In the genomic region with DNA sequence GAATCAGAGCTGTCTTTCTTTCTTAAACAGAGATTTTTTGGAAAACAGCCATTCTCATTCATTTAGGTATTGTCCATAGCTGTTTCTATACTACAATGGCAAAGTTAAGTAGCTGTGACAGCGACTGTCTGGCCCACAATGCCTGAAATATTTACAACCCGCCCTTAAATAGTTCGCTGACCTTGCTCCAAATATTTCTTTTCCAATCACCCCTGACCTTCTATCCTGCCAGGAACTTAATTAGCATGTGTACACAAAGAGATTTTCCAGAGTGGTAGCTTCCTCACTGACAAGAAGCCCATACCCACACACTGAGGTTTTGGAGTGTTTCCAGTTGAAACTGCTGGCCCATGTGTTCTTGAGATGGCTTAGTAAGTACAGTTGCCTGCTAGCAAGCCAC, we compare ENCODE assay signal across 14 mouse cellular contexts.
DNase-seq lines count a peak whose midpoint lies in the region; ATAC-seq and TF ChIP-seq lines count a peak whose summit lies in the region.
"Had no signal": no experiment of that assay in that cellular context is flagged by ENCODE, and none has a peak within 500 bp of the region (broad histone marks: within the 10 kb centered on the region; RNA-seq: fewer than 3 reads in every experiment).

No protein-coding gene starts in this region.

- intact Hi-C loops in heart, postnatal 14 days (cut with DNase I), result no loop called here

- H3K4me3 ChIP-seq in hindbrain, embryonic 11.5 days (ENCODE audit: low read depth, low read length), result no peak overlapping the region
- no peak overlapping the region for H3K4me3 ChIP-seq in midbrain, postnatal 0 days (ENCODE audit: low read depth, low read length)
- H3K4me3 ChIP-seq: embryonic facial prominence, embryonic 12.5 days; layer of hippocampus, adult 2 months; liver, embryonic 12.5 days had no signal

- no peaks in the 10 kb centered on the region for H3K27me3 ChIP-seq in hindbrain, embryonic 11.5 days (ENCODE audit: control insufficient read depth, insufficient read depth, low read length)
- H3K27me3 ChIP-seq in midbrain, postnatal 0 days (ENCODE audit: insufficient read depth, low read length), result no peaks in the 10 kb centered on the region
- H3K27me3 ChIP-seq: embryonic facial prominence, embryonic 12.5 days; liver, embryonic 12.5 days had no signal

- no peaks in the 10 kb centered on the region for H3K9me3 ChIP-seq in hindbrain, embryonic 11.5 days (ENCODE audit: control insufficient read depth, low read length)
- no peaks in the 10 kb centered on the region for H3K9me3 ChIP-seq in midbrain, postnatal 0 days (ENCODE audit: low read length)
- H3K9me3 ChIP-seq: embryonic facial prominence, embryonic 12.5 days; liver, embryonic 12.5 days had no signal

- peak; percentile 10 to 36 for DNase-seq in cerebellum, postnatal 14 days
- no peak for DNase-seq in cerebellum, postnatal 36 days
- peak; percentile 58 for DNase-seq in embryo, embryonic 10 days (ENCODE audit: low spot score)
- peak; percentile 31 for DNase-seq in hindbrain, embryonic 11.5 days (ENCODE audit: low spot score)
- peak; percentile 83 for DNase-seq in midbrain, postnatal 0 days (ENCODE audit: low spot score)
- no peak for DNase-seq in ovary, postnatal 10 days (ENCODE audit: low spot score)
- DNase-seq in urinary bladder, postnatal 10 days (ENCODE audit: low spot score), result no peak
- DNase-seq in heart, postnatal 14 days, result no peak
- DNase-seq: gastrocnemius, postnatal 36 days; heart, postnatal 4 days had no signal

- no peaks in the 10 kb centered on the region for H3K36me3 ChIP-seq in hindbrain, embryonic 11.5 days (ENCODE audit: control insufficient read depth, insufficient read depth, low read length)
- no peaks in the 10 kb centered on the region for H3K36me3 ChIP-seq in midbrain, postnatal 0 days (ENCODE audit: insufficient read depth, low read length)
- H3K36me3 ChIP-seq: embryonic facial prominence, embryonic 12.5 days; liver, embryonic 12.5 days had no signal

- H3K9ac ChIP-seq in hindbrain, embryonic 11.5 days (ENCODE audit: low read depth, low read length), result no peak overlapping the region
- H3K9ac ChIP-seq in midbrain, postnatal 0 days (replicated peaks; ENCODE audit: low read length, poor library complexity, severe bottlenecking), result no peak overlapping the region
- H3K9ac ChIP-seq: embryonic facial prominence, embryonic 12.5 days; liver, embryonic 12.5 days had no signal

- peak; percentile 85 for ATAC-seq in hindbrain, embryonic 11.5 days (ENCODE audit: low FRiP score)
- no peak for ATAC-seq in midbrain, postnatal 0 days (ENCODE audit: low FRiP score)
- ATAC-seq: liver, embryonic 12.5 days had no signal

- H3K27ac ChIP-seq in hindbrain, embryonic 11.5 days (ENCODE audit: low read depth, low read length), result no peak overlapping the region; the same call in 1 of the 2 replicates
- no peak overlapping the region for H3K27ac ChIP-seq in midbrain, postnatal 0 days (ENCODE audit: low read depth, low read length)
- H3K27ac ChIP-seq: embryonic facial prominence, embryonic 12.5 days; layer of hippocampus, adult 2 months; liver, embryonic 12.5 days; stomach, postnatal 0 days had no signal

- H3K4me1 ChIP-seq in hindbrain, embryonic 11.5 days (replicated peaks; ENCODE audit: control insufficient read depth, insufficient read depth, low read length), result no peaks in the 10 kb centered on the region
- no peaks in the 10 kb centered on the region for H3K4me1 ChIP-seq in midbrain, postnatal 0 days (ENCODE audit: insufficient read depth, low read length)
- H3K4me1 ChIP-seq: embryonic facial prominence, embryonic 12.5 days; liver, embryonic 12.5 days had no signal

- no peak overlapping the region for H3K4me2 ChIP-seq in hindbrain, embryonic 11.5 days (replicated peaks; ENCODE audit: low read depth, low read length)
- no peak overlapping the region for H3K4me2 ChIP-seq in midbrain, postnatal 0 days (ENCODE audit: low read depth, low read length, poor library complexity, severe bottlenecking)
- H3K4me2 ChIP-seq: embryonic facial prominence, embryonic 12.5 days; liver, embryonic 12.5 days had no signal

- WGBS in hindbrain, embryonic 11.5 days, result 16% methylated on average over 3 of the region's 3 CpGs
- WGBS in midbrain, postnatal 0 days, result 21% methylated on average over 3 of the region's 3 CpGs

- no peak for TF ChIP-seq CTCF in midbrain, postnatal 0 days (IDR thresholded peaks at IDR 0.05)

Comparison
In these comparisons a context has a peak if more than half of its experiments do, and no peak if none do; other contexts are left out.
1. DNase-seq: peak in cerebellum, postnatal 14 days (2 of 2), embryo, embryonic 10 days (single experiment), hindbrain, embryonic 11.5 days (single experiment) and midbrain, postnatal 0 days (single experiment); none in cerebellum, postnatal 36 days (0 of 2), ovary, postnatal 10 days (single experiment), urinary bladder, postnatal 10 days (single experiment) and heart, postnatal 14 days (0 of 2).